Mouse (Mus musculus) kidney, adult 2 months (tissue): ENCODE results near the gene Krt75.

Experiments used
- CTCF ChIP-seq: fragments of 200-500 bp; conservative IDR thresholded peaks from 2 replicates; pipeline ENCODE4 v1.5.1; 2011; ENCODE audit warnings: low read depth, mild to moderate bottlenecking, control low read depth, low read length, moderate library complexity, mixed read lengths; ENCODE audit not compliant: insufficient read depth, insufficient read length
- POLR2A ChIP-seq: fragments of 200-500 bp; IDR thresholded peaks from one replicate; pipeline ENCODE4 v1.6.1; 2011; ENCODE audit warnings: low read depth, low read length, control low read depth

GRCm38 (mm10) chr15:101562850-101563249 lies 10.9 kb downstream of the Krt75 start, which contains the start of gene Krt90:
- TF ChIP-seq CTCF = no peak
- no peak for TF ChIP-seq POLR2A
